Mouse (Mus musculus) lung, postnatal 36 days (tissue): ENCODE data around the gene Smap2.
"Not testable (repeated sequence)": the region's sequence is repeated elsewhere in the genome, so short reads cannot be mapped to it uniquely, and the experiment has no call there.

Experiments
- DNase-seq: peaks from one replicate; pipeline ENCODE4 v3.0.0; 2022; ENCODE audit warnings: mixed read lengths

The Smap2 gene

GRCm38 (mm10) chr4:121016928-121017657, at the start of gene Smap2:
Gene Smap2 (minus strand): TSS chr4:121017247.
- DNase-seq, result peak; percentile 99

GRCm38 (mm10) chr4:121065336-121065735, 48.3 kb upstream of the Smap2 start:
- no peak for DNase-seq

DNA sequence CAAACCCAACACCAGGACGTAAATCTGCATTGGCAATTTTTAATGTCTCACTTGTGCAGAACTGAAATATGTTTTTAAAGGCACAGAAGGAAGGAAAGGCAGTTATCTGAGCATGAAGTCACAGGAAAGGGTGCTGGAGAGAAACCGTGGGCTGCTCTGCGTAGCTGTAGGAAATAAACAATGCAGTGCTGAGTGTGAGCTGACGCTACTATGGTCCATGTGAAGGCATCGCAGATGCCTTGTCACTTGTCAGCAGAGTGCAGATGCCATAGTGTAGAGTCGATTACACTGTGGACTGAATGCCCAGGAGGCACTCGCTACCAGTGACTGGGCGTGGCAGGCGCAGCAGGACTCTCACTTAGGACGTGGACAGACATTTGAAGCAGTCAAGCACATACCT, 42.2 kb upstream of the Smap2 start:
- not testable (repeated sequence) for DNase-seq

DNA sequence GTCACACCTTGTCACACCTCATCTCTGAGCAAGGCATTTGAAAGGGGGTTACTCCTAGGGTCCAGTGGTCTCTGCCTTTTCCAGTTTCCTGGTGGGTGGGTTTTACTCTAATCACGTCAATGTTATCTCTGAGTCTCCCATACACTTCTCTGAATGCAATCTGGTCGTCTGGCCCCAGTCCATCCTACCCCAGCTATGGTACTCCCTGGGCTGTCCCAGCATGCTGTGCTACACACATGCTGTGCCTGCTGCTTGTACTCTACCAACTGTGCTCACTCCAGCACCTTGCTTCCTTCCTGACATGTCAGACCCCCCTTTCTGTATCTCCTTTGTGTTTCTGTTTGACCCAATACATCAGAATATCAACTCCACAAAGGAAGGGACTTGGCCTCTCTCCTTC, 40.0 kb upstream of the Smap2 start:
- no peak for DNase-seq

- DNase-seq, result no peak
Measured at GRCm38 (mm10) chr4:121056342-121056741, 39.3 kb upstream of the Smap2 start.

DNA sequence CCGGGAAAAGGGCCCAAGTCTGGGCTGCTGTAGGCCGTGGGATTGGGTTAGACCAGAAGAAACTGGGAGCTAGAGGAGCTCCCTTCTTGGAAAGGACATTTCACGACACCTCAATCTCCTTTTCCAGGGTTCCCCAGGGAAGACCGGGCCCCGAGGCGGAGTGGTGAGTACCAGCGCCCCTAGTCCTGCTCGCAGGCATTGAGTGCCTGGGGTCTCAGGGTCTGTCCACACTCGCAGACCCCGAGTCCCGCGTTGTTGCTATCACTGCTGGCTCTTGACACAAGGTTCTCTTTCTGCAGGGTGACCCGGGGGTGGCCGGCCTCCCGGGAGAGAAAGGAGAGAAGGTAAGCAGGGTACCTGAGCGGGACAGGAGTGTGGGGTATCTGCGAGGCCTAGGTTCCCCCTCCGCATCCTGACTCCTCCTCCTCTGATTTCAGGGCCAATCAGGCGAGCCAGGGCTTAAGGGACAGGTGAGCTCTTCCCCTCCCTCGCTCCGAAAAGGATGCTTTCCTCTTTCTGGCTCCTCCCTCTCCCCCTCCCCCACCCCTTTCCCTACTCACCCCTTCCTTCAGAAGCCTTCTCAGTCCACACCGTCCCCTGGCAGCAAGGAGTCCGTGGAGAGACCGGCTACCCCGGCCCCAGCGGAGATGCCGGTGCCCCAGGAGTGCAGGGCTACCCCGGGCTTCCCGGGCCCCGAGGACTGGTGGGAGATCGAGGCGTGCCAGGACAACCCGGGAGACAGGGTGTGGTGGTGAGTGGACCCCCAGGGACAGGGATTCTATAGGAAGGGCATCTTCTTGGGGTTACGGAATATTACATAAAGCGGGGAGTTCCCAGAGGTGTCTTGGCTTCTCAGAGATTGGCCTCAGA, 35.6 kb upstream of the Smap2 start:
- no peak for DNase-seq

- DNase-seq, result no peak
Measured at GRCm38 (mm10) chr4:121051863-121052262, 34.8 kb upstream of the Smap2 start.

- no peak for DNase-seq
Measured at GRCm38 (mm10) chr4:121042946-121043345, 25.9 kb upstream of the Smap2 start.

DNA sequence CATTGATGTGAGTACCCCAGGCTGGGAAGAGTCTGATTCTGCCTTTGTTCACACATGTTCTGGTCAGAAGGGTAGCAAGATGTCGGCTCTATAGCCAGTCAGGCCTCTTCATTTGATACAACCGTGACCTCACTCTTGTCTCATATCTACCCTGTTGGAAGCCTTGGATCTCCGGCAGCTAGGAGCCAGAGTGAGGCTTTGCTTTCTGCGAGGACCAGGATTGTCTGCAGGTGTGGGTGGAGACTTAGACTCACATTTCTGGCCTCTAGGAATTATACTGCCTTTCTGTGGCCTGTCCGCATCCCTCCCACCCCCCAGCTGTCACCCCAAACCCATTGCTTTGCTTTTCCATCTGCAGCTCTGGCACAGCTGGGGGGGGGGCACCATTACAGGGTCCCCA, 25.4 kb upstream of the Smap2 start:
- no peak for DNase-seq

GRCm38 (mm10) chr4:121040897-121041671, 24.0 kb upstream of the Smap2 start:
- DNase-seq, result peak; percentile 78

- no peak for DNase-seq
Measured at GRCm38 (mm10) chr4:121040323-121040722, 23.3 kb upstream of the Smap2 start.

DNA sequence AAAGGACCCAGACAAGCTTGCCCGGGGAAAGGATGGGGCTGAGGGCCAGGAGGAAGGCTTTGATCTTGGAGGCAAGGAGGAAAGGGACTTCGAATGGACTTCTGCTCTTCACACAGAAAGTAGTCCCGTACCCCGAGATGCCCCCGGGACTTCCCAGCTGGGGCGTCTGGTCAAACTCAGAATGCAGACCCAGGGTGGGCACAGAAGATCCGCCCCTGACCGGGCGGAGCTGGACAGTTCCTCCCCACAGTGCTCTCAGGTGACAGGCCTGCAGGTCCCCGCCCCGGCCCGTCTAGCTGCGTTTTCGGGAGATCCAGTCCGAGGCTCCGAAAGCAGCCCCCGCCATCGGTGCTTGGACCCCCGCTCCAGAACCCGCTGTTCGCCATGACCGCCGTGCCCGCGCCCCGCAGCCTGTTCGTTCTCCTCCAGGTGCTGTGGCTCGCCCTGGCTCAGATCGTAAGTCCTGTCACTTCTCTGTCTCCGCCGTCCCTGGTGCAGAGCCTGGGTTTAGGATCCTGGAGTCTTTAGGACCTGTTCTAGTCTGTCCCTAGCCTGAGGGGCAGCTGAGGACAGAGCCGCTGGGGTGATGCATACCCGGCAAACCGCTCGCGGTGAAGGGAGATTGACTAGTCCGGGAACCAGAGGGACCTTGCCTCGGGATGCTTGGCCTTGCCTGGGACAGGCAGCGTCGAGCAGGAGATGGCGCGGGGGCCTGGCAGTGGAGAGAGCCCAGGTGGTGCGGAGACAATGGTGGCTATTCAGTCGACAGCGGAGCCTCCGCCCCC, 22.5 kb upstream of the Smap2 start, which contains the start of gene Col9a2:
Gene Col9a2 (plus strand): TSS at position 55 of the 785 bp plus-strand sequence.
- no peak for DNase-seq

DNA sequence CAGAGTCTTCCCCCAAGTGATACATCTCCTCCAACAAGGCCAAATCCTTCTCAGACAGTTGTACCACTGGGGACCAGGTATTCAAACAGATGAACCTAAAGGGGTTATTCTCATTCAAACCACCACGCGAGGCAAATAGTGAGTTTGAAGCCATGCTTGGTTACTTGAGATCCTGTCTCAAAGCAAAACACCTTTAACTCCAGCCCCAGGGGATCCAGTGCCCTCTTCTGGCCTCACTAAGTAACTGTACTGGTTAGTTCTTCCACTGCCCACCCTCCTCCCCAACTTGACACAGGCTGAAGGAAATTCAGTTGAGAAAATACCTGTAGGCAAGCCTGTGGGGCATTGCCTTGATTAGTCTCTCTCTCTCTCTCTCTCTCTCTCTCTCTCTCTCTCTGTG, 16.0 kb upstream of the Smap2 start:
- DNase-seq, result no peak

DNA sequence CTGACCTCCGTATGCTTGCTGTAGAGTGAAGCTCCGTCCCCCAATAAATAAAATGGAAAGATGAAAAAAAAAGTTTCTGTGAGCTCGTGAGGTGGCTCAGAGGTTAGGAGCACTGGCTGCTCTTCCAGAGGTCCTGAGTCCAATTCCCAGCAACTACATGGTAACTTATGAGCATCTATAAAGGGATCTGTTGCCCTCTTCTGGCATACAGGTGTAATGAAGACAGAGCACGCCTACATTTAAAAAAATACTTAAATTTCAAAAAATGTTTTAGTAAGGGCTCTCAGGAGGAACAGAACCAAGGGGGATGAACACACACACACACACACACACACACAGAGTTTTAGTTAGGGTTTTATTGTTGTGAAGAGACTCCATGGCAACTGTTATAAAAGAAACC, 14.4 kb upstream of the Smap2 start:
- DNase-seq, result no peak

DNA sequence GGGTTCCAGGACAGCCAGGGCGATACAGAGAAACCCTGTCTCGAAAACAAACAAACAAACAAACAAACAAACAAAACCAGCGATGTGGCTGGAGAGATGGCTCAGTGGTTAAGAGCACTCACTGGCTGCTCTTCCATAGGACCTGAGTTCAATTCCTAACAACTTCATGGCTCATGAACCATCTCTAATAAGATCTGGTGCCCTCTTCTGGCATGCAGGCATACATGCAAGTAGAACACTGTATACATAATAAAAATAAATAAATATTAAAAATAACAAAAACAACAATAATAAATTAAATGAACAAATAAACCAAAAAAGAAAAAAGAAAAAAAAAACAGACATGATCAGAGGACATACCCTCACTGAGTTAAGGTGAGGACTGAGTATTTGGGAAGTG, 12.6 kb upstream of the Smap2 start:
- no peak for DNase-seq

- DNase-seq, result peak; percentile 70
Measured at GRCm38 (mm10) chr4:121028659-121029392, 11.8 kb upstream of the Smap2 start.

DNA sequence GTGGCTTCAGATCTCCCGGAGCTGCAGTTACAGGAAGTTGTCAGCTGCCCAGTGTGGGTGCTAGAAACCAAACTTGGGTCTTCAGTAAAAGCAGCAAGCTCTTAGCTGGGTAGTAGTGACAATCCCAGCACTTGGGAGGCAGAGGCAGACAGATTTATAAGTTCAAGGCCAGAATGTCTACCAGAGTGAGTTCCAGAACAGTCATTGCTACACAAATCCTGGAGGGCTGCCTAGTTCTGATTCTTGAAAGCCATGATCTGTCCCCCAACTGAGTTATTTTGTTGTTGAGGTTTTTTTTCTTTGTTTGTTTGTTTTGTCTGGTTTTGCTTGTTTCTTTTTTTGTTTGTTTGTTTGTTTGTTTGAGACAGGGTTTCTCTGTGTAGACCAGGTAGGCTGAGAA, 11.1 kb upstream of the Smap2 start:
- DNase-seq, result no peak

- DNase-seq, result peak; percentile 38
Measured at GRCm38 (mm10) chr4:121025681-121026080, 8.6 kb upstream of the Smap2 start.

DNA sequence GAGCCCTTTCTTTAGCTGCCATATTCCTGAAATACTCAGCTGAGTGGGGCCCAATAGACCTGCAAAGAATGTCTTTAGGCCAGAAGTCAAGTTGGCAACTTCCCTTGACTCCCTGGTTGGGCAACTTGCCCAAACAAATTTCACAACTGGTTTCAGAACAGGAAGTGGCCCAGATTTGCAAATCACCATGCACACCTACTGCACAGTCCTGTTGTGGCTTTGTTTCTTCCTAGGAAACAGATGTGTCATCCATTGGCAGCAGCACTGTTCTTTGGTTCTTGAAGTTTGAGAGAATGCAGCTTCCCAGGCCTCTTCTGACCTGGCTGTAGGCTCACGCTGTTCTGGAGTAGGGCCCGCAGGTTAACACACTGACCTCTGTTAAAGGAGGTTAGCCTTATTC, 6.9 kb upstream of the Smap2 start:
- DNase-seq, result peak; percentile 91

GRCm38 (mm10) chr4:121023464-121023863, 6.4 kb upstream of the Smap2 start:
- DNase-seq, result no peak

DNA sequence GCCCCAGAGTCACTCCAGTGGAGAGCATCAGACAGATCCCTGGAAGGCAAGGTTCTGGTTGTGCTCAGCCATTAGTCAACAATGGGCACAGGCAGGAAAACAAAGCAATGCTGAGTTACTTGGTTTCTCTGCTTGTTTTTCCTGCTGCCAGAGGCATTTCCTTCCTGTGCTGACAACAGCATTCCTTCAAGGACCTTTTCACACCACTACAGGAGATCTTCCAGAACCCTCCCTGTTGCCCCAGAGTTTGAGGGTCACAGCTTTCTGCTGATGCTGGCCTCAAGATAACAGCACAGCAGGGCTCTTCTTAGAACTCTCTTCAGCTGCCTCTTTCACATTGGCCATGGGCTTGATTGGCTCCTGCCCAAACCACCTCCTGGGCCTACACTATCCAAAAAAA, 4.9 kb upstream of the Smap2 start:
- DNase-seq, result no peak
